Mouse (Mus musculus): ENCODE results near the gene Tifab. TPM values are rescaled to one million over a fixed set of nuclear protein-coding genes. Genes with fewer than 3 reads are reported as not detected.
A peak's percentile ranks its signal among the peaks of the same experiment; 100 is the strongest.

The Tifab gene
- total RNA-seq, 2 experiments from 2014 or later, result 1.3 to 1.5 TPM

DNA sequence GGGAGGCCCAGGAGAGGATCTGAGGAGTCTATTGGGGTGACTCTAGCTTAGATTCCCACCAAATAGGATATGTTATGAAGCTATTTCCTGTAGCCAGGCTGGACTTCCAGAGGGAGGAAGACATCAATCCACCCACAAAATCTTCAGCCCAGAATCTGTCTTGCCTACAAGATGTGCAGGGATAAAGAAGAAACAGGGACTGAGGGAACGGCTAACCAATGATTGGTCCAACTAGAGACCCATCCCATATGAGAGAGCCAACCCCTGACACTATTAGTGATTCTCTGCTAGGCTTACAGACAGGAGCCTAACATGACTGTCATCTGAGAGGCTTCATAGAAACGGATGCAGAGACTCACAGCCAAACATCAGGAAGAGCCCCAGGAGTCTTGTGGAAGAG is 34.7 kb downstream of the Tifab start:
- DNase-seq (ENCODE audit: low spot score), result no peak
- intact Hi-C loops (cut with DNase I), result no loop called here

DNA sequence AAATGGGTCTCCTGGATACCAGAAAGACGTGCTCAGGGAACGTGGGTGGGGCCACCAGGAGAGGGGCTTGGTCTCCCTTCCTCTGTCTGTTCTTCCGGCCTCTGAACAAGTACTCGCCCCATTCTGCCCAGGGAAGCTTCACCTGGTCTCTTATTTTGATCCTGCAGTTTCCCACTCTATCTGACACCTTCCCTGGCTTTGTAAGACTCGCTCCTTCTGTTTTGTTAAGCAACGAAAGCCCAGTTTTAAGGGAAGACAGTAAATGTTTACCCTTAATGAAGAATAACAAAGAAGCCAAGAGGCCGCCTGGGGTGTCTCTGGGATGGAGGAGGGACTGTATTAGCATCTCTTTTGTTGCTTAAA is 35.6 kb downstream of the Tifab start:
- intact Hi-C loops (cut with DNase I), result no loop called here
- DNase-seq (ENCODE audit: low spot score), result no peak

DNA sequence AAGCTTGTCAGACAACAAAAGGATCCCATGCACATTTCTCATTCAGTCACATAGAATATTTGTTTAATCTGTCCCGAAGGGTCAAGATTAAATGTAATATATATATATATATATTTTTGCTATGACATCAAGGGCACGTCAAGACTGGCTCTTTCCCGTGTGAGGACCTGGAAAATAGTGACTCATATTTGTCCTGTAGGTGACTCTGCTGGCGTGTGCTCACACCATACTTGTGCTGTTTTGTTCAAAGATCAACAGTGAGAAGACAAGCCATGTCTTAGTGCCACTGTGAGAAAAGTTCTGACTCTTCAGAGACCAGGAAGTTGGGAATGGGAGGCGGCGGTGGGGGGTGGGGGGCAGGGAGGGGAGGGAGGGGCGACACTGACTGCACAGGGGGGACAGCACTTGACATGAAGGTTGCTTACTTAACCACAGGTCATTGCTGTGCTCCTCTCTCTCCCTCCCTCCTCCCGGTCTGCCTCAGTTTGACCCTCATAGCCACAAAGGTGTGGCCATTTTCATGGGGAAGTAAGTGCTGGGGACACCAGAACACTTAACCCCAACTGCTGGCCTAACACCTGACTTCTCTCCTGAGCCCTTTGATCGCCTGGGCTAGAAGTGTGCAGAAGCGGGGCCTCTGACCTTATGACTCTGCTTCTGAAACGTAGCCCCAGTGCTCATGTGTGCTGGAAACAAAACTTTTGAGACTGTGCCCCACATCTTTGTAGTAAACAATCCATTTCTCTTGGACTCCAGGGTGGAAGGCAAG is 36.1 kb downstream of the Tifab start:
- intact Hi-C loops (cut with DNase I), result no loop called here
- no peak for DNase-seq (ENCODE audit: low spot score)

DNA sequence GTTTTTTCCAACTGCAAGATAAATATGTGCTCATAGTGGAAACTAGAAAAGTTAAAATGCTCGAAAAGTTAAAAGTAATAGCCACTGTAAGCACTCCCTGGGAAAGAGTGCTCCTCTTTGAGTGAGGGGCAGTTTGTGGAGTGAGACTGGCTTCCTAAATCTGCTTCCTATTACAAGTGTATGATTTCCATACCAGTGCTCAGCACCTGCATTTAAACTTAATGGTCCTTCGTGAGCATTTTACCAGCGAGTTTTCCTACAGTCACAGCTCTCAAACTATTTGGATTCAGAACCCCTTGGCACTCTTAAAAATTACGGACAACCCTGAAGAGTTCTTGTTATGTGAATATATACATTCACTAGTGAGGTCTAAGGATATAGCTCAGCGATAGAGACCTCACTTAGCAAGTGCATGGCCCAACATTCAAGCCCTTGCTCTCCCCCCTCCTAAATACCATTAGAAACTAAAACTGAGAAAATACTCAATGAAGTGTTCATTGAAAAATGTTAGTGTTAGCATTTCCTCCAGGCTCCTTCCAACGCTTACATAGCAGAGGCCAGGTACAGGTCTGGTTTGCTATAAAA is 39.4 kb downstream of the Tifab start:
- intact Hi-C loops (cut with DNase I), result no loop called here

DNA sequence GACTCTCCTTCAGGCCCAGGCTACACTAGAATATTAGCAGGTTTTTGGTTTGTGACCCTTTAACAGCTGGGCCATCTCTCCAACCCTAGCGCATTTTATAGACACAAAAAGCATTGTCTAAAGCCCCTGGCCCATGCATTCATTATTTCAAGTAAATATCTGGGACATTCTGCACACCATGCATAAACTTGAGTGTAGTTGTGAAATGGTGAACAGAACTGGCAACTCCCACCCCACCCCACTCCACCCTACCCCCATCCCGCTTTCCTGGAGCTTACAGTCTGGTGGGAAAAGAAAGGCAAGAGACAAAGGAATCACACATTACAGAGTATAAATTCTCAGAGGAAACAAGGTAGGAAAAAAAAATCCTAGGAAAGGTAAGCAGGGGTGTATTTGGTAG is 42.5 kb downstream of the Tifab start, which contains the start of gene H2afy:
Gene H2afy, minus strand, starts transcription at position 162 of the 400 bp plus-strand sequence.
- intact Hi-C loops (cut with DNase I), result no loop called here
- DNase-seq (ENCODE audit: low spot score), result no peak

More for the DNA sequence above, 39.4 kb downstream of the Tifab start:
- DNase-seq (ENCODE audit: low spot score), result no peak

DNA sequence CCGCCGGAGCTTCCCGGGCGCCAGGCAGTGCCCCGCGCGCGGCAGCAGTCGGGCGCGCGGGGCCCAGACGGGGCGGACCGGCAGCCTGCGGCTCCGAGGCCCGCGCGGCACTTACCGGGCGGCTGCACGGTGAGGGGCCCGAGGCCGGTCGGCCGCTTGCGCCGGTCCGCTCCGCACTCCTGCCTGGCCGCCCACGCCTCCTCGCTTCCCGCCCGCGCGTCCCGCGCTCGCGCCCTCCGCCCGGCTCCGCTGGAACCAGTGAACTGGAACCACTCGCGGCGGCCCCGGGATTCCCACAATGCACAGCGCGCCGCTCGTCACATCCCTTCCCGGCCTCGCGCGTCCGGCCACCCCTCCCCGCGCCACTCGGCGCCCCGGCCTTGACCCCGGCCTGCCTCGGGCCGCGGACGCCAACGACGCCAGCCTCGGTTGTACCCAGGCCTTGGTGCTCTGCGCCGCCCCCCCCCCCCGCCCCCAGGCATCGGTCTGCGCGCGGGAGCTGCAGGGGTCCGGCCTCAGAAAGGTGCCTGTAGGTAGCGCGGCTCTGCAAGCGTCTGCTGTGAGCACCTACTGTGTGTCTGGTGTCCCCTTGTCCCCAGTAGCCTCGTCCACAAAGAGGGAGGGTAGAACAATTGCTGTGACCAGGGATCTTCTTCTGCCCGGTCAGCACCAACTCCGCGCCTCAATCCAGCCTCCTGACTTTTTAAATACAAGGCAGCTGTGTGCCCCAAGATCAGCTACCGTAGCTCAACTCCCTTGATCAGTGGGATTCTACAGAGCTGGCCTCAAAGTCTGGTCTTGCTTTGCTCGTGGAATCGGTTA is 43.2 kb downstream of the Tifab start:
- intact Hi-C loops (cut with DNase I), result loop anchor here (2.0 kb wide), 1 partner anchor 17 kb away; no protein-coding TSS in a partner anchor
- peak; percentile 82 for DNase-seq (ENCODE audit: low spot score)

DNA sequence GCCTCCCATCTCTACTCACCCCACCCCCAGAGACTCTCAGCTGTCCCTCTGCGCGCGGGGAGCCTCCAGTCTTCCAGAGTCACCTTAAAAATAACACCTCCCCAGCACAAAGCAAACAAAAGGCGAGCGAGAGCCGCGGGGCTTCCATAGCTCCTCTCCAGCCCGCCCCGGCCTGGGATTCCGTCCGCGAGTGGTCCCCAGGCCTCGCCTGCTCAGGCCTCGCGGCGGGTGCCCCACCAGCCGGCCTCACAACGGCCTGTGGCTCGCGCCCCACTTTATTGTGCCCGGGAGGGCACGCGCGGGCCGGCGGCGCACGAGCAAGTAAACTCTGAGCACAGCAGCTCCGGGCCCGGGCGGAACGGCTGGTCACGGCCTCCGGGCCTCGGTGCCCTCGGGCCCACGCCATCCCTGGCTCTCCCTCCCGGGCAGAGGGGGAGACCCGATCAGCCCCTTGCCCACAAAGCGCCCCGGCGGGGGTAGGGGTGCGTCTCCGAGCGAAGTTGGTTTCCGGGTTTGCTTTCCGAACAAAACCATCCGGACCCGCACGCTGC is 44.0 kb downstream of the Tifab start:
- intact Hi-C loops (cut with DNase I), result loop anchor here (2.0 kb wide), 1 partner anchor 16 kb away; no protein-coding TSS in a partner anchor
- no peak for DNase-seq (ENCODE audit: low spot score)

DNA sequence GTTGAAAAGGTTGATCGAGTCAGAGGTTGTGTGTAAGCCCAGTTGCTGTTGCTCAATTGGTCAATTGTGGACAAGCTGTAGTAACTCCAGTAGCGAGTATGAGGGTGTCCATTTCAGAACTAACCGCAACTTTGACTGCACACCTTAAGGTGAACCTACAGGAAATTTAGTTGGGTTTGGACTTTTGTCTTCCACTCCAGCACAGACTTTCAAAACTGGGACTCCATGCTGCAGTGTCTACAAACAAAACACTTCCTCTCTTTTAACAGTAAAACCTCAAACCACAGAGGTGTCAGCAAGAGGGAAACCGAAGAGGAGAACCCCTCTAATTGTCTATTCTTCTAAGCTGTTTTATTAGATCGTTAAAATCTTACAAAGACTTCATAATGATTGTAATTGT is 44.7 kb downstream of the Tifab start:
- no peak for DNase-seq (ENCODE audit: low spot score)
- intact Hi-C loops (cut with DNase I), result loop anchor here (2.0 kb wide), 1 partner anchor 15 kb away; no protein-coding TSS in a partner anchor

DNA sequence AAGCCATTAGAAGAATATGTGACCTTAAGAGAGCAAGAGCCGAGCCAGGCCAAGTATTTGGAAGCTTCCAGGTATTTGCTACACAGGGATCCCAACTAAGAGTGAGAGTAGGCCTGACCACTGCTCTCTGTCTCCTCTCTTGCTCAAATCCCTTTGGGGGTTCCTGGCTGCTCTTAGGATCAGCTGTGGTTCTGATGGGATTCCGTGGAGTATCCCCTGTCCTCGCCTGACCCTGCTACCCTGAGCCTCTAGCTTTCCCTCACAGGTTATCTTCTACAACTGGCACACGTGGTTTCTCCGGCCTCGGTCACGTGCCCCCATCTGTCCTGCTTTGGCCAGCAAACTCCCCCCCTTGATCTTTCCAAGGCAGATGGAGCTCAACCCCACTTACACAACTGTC is 45.7 kb downstream of the Tifab start:
- intact Hi-C loops (cut with DNase I), result no loop called here
- no peak for DNase-seq (ENCODE audit: low spot score)

DNA sequence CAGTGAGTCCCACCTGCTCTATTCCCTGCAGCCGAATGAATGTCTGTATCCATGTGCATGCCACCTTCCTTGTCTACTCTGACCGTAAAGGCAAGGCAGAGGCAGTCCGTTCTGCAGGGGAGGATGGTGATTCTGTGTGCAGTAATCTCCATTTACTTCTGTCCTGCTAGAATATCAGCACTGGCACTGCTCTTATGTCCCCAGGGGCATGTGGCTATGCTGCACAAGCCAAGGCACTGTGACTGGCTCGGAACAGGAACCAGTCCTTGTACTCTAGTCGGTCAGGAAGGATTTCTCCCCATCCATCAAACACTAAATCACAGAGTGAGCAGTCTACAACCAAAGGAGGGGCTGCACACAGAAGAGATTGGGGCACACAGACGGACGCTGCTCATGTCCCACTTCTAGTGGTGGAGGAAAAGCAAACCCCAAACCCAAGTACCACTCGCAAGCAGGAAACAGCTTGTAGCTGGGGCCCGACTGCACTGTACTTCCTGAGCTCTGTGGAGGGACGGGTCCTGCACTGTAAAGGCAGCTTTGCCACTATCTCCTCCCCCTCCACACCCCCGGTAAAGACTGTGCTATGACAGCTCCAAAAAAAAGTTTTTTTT is 46.3 kb downstream of the Tifab start:
- DNase-seq (ENCODE audit: low spot score), result no peak
- intact Hi-C loops (cut with DNase I), result no loop called here

DNA sequence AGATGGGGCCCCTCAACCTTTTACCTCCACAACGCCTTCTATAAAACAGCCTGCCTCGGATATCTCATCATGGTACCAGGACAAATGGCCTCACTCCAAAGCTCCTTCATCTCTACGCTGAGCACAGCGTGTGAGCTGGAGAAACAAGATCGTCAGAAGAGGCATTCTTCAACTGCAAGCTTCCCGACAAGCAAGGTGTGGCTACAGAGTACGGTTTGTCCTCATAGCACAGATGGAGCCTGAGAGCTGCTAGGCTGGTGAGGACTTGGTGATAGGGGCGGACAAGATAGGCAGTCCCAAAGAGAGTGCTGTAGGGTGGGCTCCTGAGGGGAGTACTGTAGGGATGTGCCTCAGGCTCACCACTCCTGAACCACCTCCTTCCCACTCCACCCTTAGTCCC is 48.1 kb downstream of the Tifab start:
- no peak for DNase-seq (ENCODE audit: low spot score)
- intact Hi-C loops (cut with DNase I), result no loop called here

DNA sequence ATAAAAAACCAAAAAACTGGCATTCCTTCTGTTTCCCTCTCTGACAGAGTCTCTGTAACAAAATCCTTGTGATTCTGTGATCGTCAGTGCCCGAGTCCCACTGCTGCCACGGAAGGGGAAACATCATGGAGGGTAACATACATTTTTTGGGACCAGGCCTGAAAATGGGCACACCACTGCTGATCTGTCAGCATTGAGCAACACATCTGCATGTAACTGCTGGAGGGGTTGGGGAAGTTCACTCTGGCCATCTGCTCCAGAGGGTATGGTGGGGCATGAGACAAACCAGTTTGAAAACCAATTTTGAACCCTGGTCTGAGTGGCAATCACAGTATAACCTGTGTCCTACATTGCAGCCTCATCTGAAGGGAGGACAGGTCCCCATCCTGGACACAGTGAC is 49.1 kb downstream of the Tifab start:
- intact Hi-C loops (cut with DNase I), result no loop called here
- no peak for DNase-seq (ENCODE audit: low spot score)

DNA sequence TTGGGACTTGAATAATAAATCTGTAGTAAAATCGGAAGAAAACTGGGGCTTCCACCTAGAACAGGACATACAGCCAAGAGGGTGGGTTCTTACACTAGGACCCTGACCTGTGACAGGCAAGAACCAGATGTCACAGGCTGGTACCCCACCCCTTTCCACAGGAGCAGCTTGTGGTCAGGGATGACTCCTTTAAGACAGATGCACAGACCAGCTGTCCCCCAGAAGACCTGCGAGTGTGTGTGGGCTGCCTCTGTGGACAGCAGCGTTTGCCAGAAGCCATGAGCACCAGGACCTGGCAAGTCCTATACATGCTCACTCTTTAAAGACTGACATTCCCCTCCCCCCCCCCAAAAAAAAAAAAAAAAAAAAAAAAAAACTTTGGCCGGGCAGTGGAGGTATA is 49.7 kb downstream of the Tifab start:
- DNase-seq (ENCODE audit: low spot score), result no peak
- intact Hi-C loops (cut with DNase I), result no loop called here

DNA sequence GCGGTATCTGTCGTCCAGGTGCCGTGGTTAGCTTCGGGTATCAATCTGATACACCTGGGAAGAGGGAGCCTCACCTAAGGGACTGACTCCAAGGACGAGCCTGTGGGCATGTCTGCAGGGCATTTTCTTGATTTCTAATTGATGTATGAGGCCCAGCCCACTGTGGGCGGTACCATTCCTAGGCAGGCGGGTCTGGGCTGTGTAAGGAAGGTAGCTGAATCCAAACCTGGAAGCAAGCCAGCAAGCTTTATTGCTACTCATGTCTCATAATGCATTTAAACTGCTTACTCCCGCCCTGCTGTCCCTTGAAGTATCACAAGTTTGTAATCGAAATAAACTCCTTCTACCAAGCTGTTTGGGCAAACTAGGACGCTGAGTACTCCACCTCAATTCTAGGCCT is 53.1 kb downstream of the Tifab start:
- intact Hi-C loops (cut with DNase I), result no loop called here
- DNase-seq (ENCODE audit: low spot score), result no peak

Other genes starting within 250 kb of the Tifab start
- gene H2afy, start 42.5 kb downstream of the Tifab start, total RNA-seq (2021), result 10 to 100 TPM; 50.9 to 53.9 TPM
- not detected for gene Neurog1, start 73.3 kb upstream of the Tifab start, total RNA-seq (2021)
- 1 to 10 TPM; 1.7 to 1.8 TPM for gene Cxcl14, start 117.7 kb upstream of the Tifab start, total RNA-seq (2021)
- gene Gm3045, start 247.7 kb upstream of the Tifab start, total RNA-seq (2021), result not detected

Data from heart, postnatal 25 days (tissue).